Mouse (Mus musculus): ENCODE measurements at regions not wholly inside any gene's neighbourhood (a gene's known extent, or its start where the extent isn't known, plus 50 kb on each side); places are given as distances from the start of the nearest gene placed in this dataset.
A peak's percentile ranks its signal among the peaks of the same experiment; 100 is the strongest.
"Not testable (repeated sequence)": the region's sequence is repeated elsewhere in the genome, so short reads cannot be mapped to it uniquely, and the experiment has no call there.

GRCm38 (mm10) chr12:115915420-115915819 is 132.1 kb upstream of the Zfp386 start:
- 75% methylated on average over 1 of the region's 1 CpGs for WGBS
- not testable (repeated sequence) for H3K36me3 ChIP-seq (ENCODE audit: insufficient read depth, low read length); H3K4me3 ChIP-seq (replicated peaks; ENCODE audit: low read depth, low read length); H3K27me3 ChIP-seq (ENCODE audit: insufficient read depth, low read length); H3K4me1 ChIP-seq (replicated peaks; ENCODE audit: insufficient read depth, low read length); H3K9ac ChIP-seq (ENCODE audit: low read depth, low read length); H3K27ac ChIP-seq; ATAC-seq (replicated peaks; ENCODE audit: low FRiP score, low read depth); H3K4me2 ChIP-seq (ENCODE audit: low read length); DNase-seq (ENCODE audit: low spot score); H3K9me3 ChIP-seq (replicated peaks; ENCODE audit: low read length)

GRCm38 (mm10) chr12:115920119-115920518 is 127.4 kb upstream of the Zfp386 start:
- not testable (repeated sequence) for DNase-seq (ENCODE audit: low spot score); H3K4me2 ChIP-seq (ENCODE audit: low read length); H3K9ac ChIP-seq (ENCODE audit: low read depth, low read length); H3K4me1 ChIP-seq (replicated peaks; ENCODE audit: insufficient read depth, low read length); H3K27me3 ChIP-seq (ENCODE audit: insufficient read depth, low read length); H3K27ac ChIP-seq; ATAC-seq (replicated peaks; ENCODE audit: low FRiP score, low read depth); H3K4me3 ChIP-seq (replicated peaks; ENCODE audit: low read depth, low read length); H3K9me3 ChIP-seq (replicated peaks; ENCODE audit: low read length); H3K36me3 ChIP-seq (ENCODE audit: insufficient read depth, low read length)
- 95% methylated on average over 3 of the region's 3 CpGs for WGBS

GRCm38 (mm10) chr12:115923999-115924398 is 123.5 kb upstream of the Zfp386 start:
- not testable (repeated sequence) for H3K27ac ChIP-seq; ATAC-seq (replicated peaks; ENCODE audit: low FRiP score, low read depth); H3K4me2 ChIP-seq (ENCODE audit: low read length); H3K27me3 ChIP-seq (ENCODE audit: insufficient read depth, low read length); H3K4me1 ChIP-seq (replicated peaks; ENCODE audit: insufficient read depth, low read length); H3K9ac ChIP-seq (ENCODE audit: low read depth, low read length); H3K4me3 ChIP-seq (replicated peaks; ENCODE audit: low read depth, low read length); DNase-seq (ENCODE audit: low spot score); H3K9me3 ChIP-seq (replicated peaks; ENCODE audit: low read length); H3K36me3 ChIP-seq (ENCODE audit: insufficient read depth, low read length)
- peak; percentile 7; the same call in 1 of the 2 replicates for TF ChIP-seq CTCF (IDR thresholded peaks at IDR 0.05; ENCODE audit: low read depth)

- not testable (repeated sequence) for DNase-seq (ENCODE audit: low spot score); H3K36me3 ChIP-seq (ENCODE audit: insufficient read depth, low read length); H3K9ac ChIP-seq (ENCODE audit: low read depth, low read length); H3K27me3 ChIP-seq (ENCODE audit: insufficient read depth, low read length); H3K4me2 ChIP-seq (ENCODE audit: low read length); H3K27ac ChIP-seq; ATAC-seq (replicated peaks; ENCODE audit: low FRiP score, low read depth); H3K4me1 ChIP-seq (replicated peaks; ENCODE audit: insufficient read depth, low read length); H3K4me3 ChIP-seq (replicated peaks; ENCODE audit: low read depth, low read length); H3K9me3 ChIP-seq (replicated peaks; ENCODE audit: low read length)
- WGBS: 63% methylated on average over 2 of the region's 2 CpGs
These were observed 122.0 kb upstream of the Zfp386 start for GRCm38 (mm10) chr12:115925542-115925941.

- H3K4me3 ChIP-seq (replicated peaks; ENCODE audit: low read depth, low read length); ATAC-seq (replicated peaks; ENCODE audit: low FRiP score, low read depth); DNase-seq (ENCODE audit: low spot score); H3K36me3 ChIP-seq (ENCODE audit: insufficient read depth, low read length); H3K27me3 ChIP-seq (ENCODE audit: insufficient read depth, low read length); H3K27ac ChIP-seq; H3K9me3 ChIP-seq (replicated peaks; ENCODE audit: low read length); H3K4me2 ChIP-seq (ENCODE audit: low read length); H3K9ac ChIP-seq (ENCODE audit: low read depth, low read length); H3K4me1 ChIP-seq (replicated peaks; ENCODE audit: insufficient read depth, low read length): not testable (repeated sequence)
- WGBS: 71% methylated on average over 3 of the region's 3 CpGs
These were observed 95.2 kb upstream of the Zfp386 start for GRCm38 (mm10) chr12:115952325-115952724.

GRCm38 (mm10) chr12:115955477-115956177 is 91.9 kb upstream of the Zfp386 start:
- H3K4me3 ChIP-seq (replicated peaks; ENCODE audit: low read depth, low read length); H3K36me3 ChIP-seq (ENCODE audit: insufficient read depth, low read length); H3K4me1 ChIP-seq (replicated peaks; ENCODE audit: insufficient read depth, low read length); H3K9ac ChIP-seq (ENCODE audit: low read depth, low read length); H3K9me3 ChIP-seq (replicated peaks; ENCODE audit: low read length); H3K4me2 ChIP-seq (ENCODE audit: low read length); ATAC-seq (replicated peaks; ENCODE audit: low FRiP score, low read depth); H3K27ac ChIP-seq; DNase-seq (ENCODE audit: low spot score); H3K27me3 ChIP-seq (ENCODE audit: insufficient read depth, low read length): not testable (repeated sequence)
- WGBS: 81% methylated on average over 2 of the region's 2 CpGs

- H3K9ac ChIP-seq (ENCODE audit: low read depth, low read length); ATAC-seq (replicated peaks; ENCODE audit: low FRiP score, low read depth); DNase-seq (ENCODE audit: low spot score); H3K4me3 ChIP-seq (replicated peaks; ENCODE audit: low read depth, low read length); H3K36me3 ChIP-seq (ENCODE audit: insufficient read depth, low read length); H3K4me1 ChIP-seq (replicated peaks; ENCODE audit: insufficient read depth, low read length); H3K27me3 ChIP-seq (ENCODE audit: insufficient read depth, low read length); H3K9me3 ChIP-seq (replicated peaks; ENCODE audit: low read length); H3K27ac ChIP-seq; H3K4me2 ChIP-seq (ENCODE audit: low read length): not testable (repeated sequence)
These were observed 83.8 kb upstream of the Zfp386 start for GRCm38 (mm10) chr12:115963701-115964100.

- not testable (repeated sequence) for ATAC-seq (replicated peaks; ENCODE audit: low FRiP score, low read depth); H3K9ac ChIP-seq (ENCODE audit: low read depth, low read length); H3K4me3 ChIP-seq (replicated peaks; ENCODE audit: low read depth, low read length); H3K27me3 ChIP-seq (ENCODE audit: insufficient read depth, low read length); H3K9me3 ChIP-seq (replicated peaks; ENCODE audit: low read length); H3K4me2 ChIP-seq (ENCODE audit: low read length); H3K27ac ChIP-seq; H3K4me1 ChIP-seq (replicated peaks; ENCODE audit: insufficient read depth, low read length); H3K36me3 ChIP-seq (ENCODE audit: insufficient read depth, low read length); DNase-seq (ENCODE audit: low spot score)
These were observed 80.0 kb upstream of the Zfp386 start for GRCm38 (mm10) chr12:115967522-115967921.
